Mouse (Mus musculus): ENCODE data around the gene Ttc39b. TPM values are rescaled to one million over a fixed set of nuclear protein-coding genes. Genes with fewer than 3 reads are reported as not detected.

Ttc39b gene
- polyA plus RNA-seq, 1 experiment: 0.02 TPM

GRCm38 (mm10) chr4:83211709-83212108 is 112.3 kb downstream of the Ttc39b start:
- TF ChIP-seq GATA1 (IDR thresholded peaks at IDR 0.05; ENCODE audit: low read length): no peak

GRCm38 (mm10) chr4:83210437-83210836 is 113.6 kb downstream of the Ttc39b start:
- TF ChIP-seq GATA1 (IDR thresholded peaks at IDR 0.05; ENCODE audit: low read length): no peak

- TF ChIP-seq GATA1 (IDR thresholded peaks at IDR 0.05; ENCODE audit: low read length): no peak
These were observed 117.1 kb downstream of the Ttc39b start for GRCm38 (mm10) chr4:83206803-83207586.

- no peak for TF ChIP-seq GATA1 (IDR thresholded peaks at IDR 0.05; ENCODE audit: low read length)
These were observed 117.6 kb downstream of the Ttc39b start for GRCm38 (mm10) chr4:83206416-83206802.

- no peak for TF ChIP-seq GATA1 (IDR thresholded peaks at IDR 0.05; ENCODE audit: low read length)
These were observed 124.7 kb downstream of the Ttc39b start for GRCm38 (mm10) chr4:83199391-83199790.

- no peak for TF ChIP-seq GATA1 (IDR thresholded peaks at IDR 0.05; ENCODE audit: low read length)
These were observed 125.9 kb downstream of the Ttc39b start for GRCm38 (mm10) chr4:83198123-83198522.

- no peak for TF ChIP-seq GATA1 (IDR thresholded peaks at IDR 0.05; ENCODE audit: low read length)
These were observed 134.3 kb downstream of the Ttc39b start for GRCm38 (mm10) chr4:83189736-83190135.

- no peak for TF ChIP-seq GATA1 (IDR thresholded peaks at IDR 0.05; ENCODE audit: low read length)
These were observed 136.7 kb downstream of the Ttc39b start for GRCm38 (mm10) chr4:83187324-83187723.

- no peak for TF ChIP-seq GATA1 (IDR thresholded peaks at IDR 0.05; ENCODE audit: low read length)
These were observed 137.6 kb downstream of the Ttc39b start for GRCm38 (mm10) chr4:83186448-83186847.

GRCm38 (mm10) chr4:83183288-83183930 is 140.6 kb downstream of the Ttc39b start:
- TF ChIP-seq GATA1 (IDR thresholded peaks at IDR 0.05; ENCODE audit: low read length): no peak

GRCm38 (mm10) chr4:83182178-83183068 is 141.6 kb downstream of the Ttc39b start:
- TF ChIP-seq GATA1 (IDR thresholded peaks at IDR 0.05; ENCODE audit: low read length): no peak

- no peak for TF ChIP-seq GATA1 (IDR thresholded peaks at IDR 0.05; ENCODE audit: low read length)
These were observed 146.6 kb downstream of the Ttc39b start for GRCm38 (mm10) chr4:83177471-83177870.

- no peak for TF ChIP-seq GATA1 (IDR thresholded peaks at IDR 0.05; ENCODE audit: low read length)
These were observed 149.1 kb downstream of the Ttc39b start for GRCm38 (mm10) chr4:83174946-83175345.

- no peak for TF ChIP-seq GATA1 (IDR thresholded peaks at IDR 0.05; ENCODE audit: low read length)
These were observed 151.8 kb downstream of the Ttc39b start for GRCm38 (mm10) chr4:83172278-83172677.

- TF ChIP-seq GATA1 (IDR thresholded peaks at IDR 0.05; ENCODE audit: low read length): no peak
These were observed 153.3 kb downstream of the Ttc39b start for GRCm38 (mm10) chr4:83170741-83171140.

Other genes starting within 250 kb of the Ttc39b start
- gene Snapc3, start 93.5 kb upstream of the Ttc39b start, polyA plus RNA-seq (2012): 10.7 and 13.4 TPM in 2 replicates
- gene Psip1, start 162.2 kb upstream of the Ttc39b start, polyA plus RNA-seq (2012): 80.4 and 112 TPM in 2 replicates
- gene Ccdc171, start 201.3 kb upstream of the Ttc39b start, polyA plus RNA-seq (2012): 1.3 TPM in 2 replicates